In the genomic region with DNA sequence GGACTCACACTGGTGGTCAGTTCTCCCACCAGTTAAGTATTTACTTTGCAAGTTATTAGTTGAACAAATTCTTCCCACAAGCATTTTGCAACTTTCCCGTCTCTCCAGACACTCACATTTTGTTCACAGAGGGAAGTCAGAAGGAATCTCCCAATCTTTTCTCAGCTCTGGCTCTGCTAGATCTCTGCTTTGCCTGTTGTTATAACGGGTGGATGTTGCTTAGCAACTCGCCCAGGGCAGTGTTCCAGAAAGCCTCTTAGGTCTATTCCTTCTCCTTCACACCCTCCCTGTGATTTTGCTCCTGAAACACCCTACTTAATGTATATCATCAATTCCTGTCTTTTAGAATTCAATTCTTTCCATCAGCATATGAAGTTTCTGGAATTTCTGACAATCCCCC, we compare ENCODE assay signal across 13 mouse cellular contexts. TPM values are rescaled to one million over a fixed set of nuclear protein-coding genes. Genes with fewer than 3 reads are reported as not detected.
A peak's percentile ranks its signal among the peaks of the same experiment; 100 is the strongest.
DNase-seq lines count a peak whose midpoint lies in the region; ATAC-seq and TF ChIP-seq lines count a peak whose summit lies in the region.
"Had no signal": no experiment of that assay in that cellular context is flagged by ENCODE, and none has a peak within 500 bp of the region (broad histone marks: within the 10 kb centered on the region; RNA-seq: fewer than 3 reads in every experiment).

No protein-coding gene starts in this region.

- H3K27me3 ChIP-seq in cerebellum, adult 2 months (ENCODE audit: control insufficient read depth, insufficient read depth, low read length): no peaks in the 10 kb centered on the region
- no peaks in the 10 kb centered on the region for H3K27me3 ChIP-seq in lung, postnatal 0 days (replicated peaks; ENCODE audit: insufficient read depth, low read length)
- H3K27me3 ChIP-seq in hindbrain, embryonic 13.5 days: no peaks in the 10 kb centered on the region

- TF ChIP-seq CTCF in cerebellum, adult 2 months (IDR thresholded peaks at IDR 0.05; ENCODE audit: borderline replicate concordance, insufficient read depth, low read depth, low read length): no peak
- TF ChIP-seq CTCF in lung, postnatal 0 days (IDR thresholded peaks at IDR 0.05): no peak
- TF ChIP-seq CTCF in lung, adult 2 months (IDR thresholded peaks at IDR 0.05; ENCODE audit: insufficient read depth, low read length): no peak
- TF ChIP-seq CTCF in left cerebral cortex, adult 2 months (IDR thresholded peaks at IDR 0.05): no peak

- no peak for ATAC-seq in lung, postnatal 0 days
- ATAC-seq in hindbrain, embryonic 13.5 days (ENCODE audit: low FRiP score): no peak
- ATAC-seq: hindbrain, embryonic 16.5 days had no signal

- H3K9ac ChIP-seq in lung, postnatal 0 days (replicated peaks; ENCODE audit: low read depth): no peak overlapping the region
- H3K9ac ChIP-seq in hindbrain, embryonic 13.5 days: no peak overlapping the region

- intact Hi-C loops in left cerebral cortex, adult 2 months (cut with DNase I): no loop called here

- DNase-seq in cerebellum, postnatal 14 days: peak; percentile 11 to 17
- no peak for DNase-seq in cerebellum, adult 2 months
- DNase-seq in lung, postnatal 0 days (ENCODE audit: low spot score): peak; percentile 44
- DNase-seq in lung, adult 2 months: no peak
- peak; percentile 60 to 66 for DNase-seq in left cerebral cortex, adult 2 months (ENCODE audit: extremely low spot score in 1 of 2, low spot score in 2 of 2)
- DNase-seq in right cerebral cortex, postnatal 36 days (ENCODE audit: low spot score in 2 of 2): peak; percentile 76 to 82
- DNase-seq in B cell, adult 2 months: no peak
- DNase-seq: cerebellum, postnatal 25 days had no signal

- H3K9me3 ChIP-seq in lung, postnatal 0 days (ENCODE audit: low read length): no peaks in the 10 kb centered on the region
- no peaks in the 10 kb centered on the region; the same call in 1 of the 2 replicates for H3K9me3 ChIP-seq in hindbrain, embryonic 13.5 days

- 23% methylated on average over 3 of the region's 3 CpGs for WGBS in cerebellum, adult 2 months
- 26% methylated on average over 3 of the region's 3 CpGs for WGBS in lung, postnatal 0 days
- WGBS in lung, adult 2 months: 36% methylated on average over 3 of the region's 3 CpGs
- 30% methylated on average over 3 of the region's 3 CpGs for WGBS in hindbrain, embryonic 13.5 days

- H3K4me1 ChIP-seq in cerebellum, adult 2 months (ENCODE audit: control insufficient read depth, insufficient read depth, low read length): no peaks in the 10 kb centered on the region
- no peaks in the 10 kb centered on the region for H3K4me1 ChIP-seq in lung, postnatal 0 days (ENCODE audit: insufficient read depth, low read depth, low read length)
- H3K4me1 ChIP-seq in lung, adult 2 months (ENCODE audit: control insufficient read depth, insufficient read depth, low read length): no peaks in the 10 kb centered on the region
- H3K4me1 ChIP-seq in hindbrain, embryonic 13.5 days (replicated peaks): no peaks in the 10 kb centered on the region

- H3K4me2 ChIP-seq in lung, postnatal 0 days (replicated peaks; ENCODE audit: low read depth, low read length): no peak overlapping the region
- no peak overlapping the region for H3K4me2 ChIP-seq in hindbrain, embryonic 13.5 days
- H3K4me2 ChIP-seq: liver, embryonic 11.5 days had no signal

- H3K27ac ChIP-seq in cerebellum, adult 2 months (ENCODE audit: insufficient read depth, low read length): no peak overlapping the region
- H3K27ac ChIP-seq in lung, postnatal 0 days (ENCODE audit: low read length): no peak overlapping the region
- 0 out of 2 replicates have a peak overlapping the region, but pooled peaks have one; percentile 44 for H3K27ac ChIP-seq in left cerebral cortex, adult 2 months
- H3K27ac ChIP-seq in hindbrain, embryonic 13.5 days: no peak overlapping the region

- no peak for TF ChIP-seq POLR2A in cerebellum, adult 2 months (IDR thresholded peaks at IDR 0.05; ENCODE audit: borderline replicate concordance, insufficient read depth, low read length)
- no peak for TF ChIP-seq POLR2A in lung, adult 2 months (IDR thresholded peaks at IDR 0.05; ENCODE audit: borderline replicate concordance, extremely low read depth, low read depth, low read length)

- H3K36me3 ChIP-seq in lung, postnatal 0 days (ENCODE audit: insufficient read depth, low read length): no peaks in the 10 kb centered on the region
- no peaks in the 10 kb centered on the region for H3K36me3 ChIP-seq in hindbrain, embryonic 13.5 days

- no peak overlapping the region for H3K4me3 ChIP-seq in cerebellum, adult 2 months (replicated peaks; ENCODE audit: insufficient read depth, low read depth, low read length)
- no peak overlapping the region for H3K4me3 ChIP-seq in lung, postnatal 0 days (ENCODE audit: low read depth, low read length)
- H3K4me3 ChIP-seq in lung, adult 2 months (replicated peaks; ENCODE audit: extremely low read depth, low read depth, low read length): no peak overlapping the region
- H3K4me3 ChIP-seq in left cerebral cortex, adult 2 months: no peak overlapping the region
- no peak overlapping the region for H3K4me3 ChIP-seq in hindbrain, embryonic 13.5 days

- TF ChIP-seq EP300 in lung, postnatal 0 days (IDR thresholded peaks at IDR 0.05): no peak

RNA-seq across cellular contexts. Expression of gene Cfap44, which starts 28.9 kb away (rescaled TPM):
- polyA plus RNA-seq in cerebellum, adult 2 months (2012; rRNA removed): 1.5 and 2.5 TPM in 2 replicates
- polyA plus RNA-seq in lung, postnatal 0 days (2015; fragmentation: Nextera tagmentation; extraction: Ambion mirVana): 4.7 and 6.8 TPM in 2 replicates
- polyA plus RNA-seq in lung, adult 2 months (2012; rRNA removed): 3.3 and 4.8 TPM in 2 replicates
- 1 to 10 TPM; 4.3 to 5.0 TPM for total RNA-seq in left cerebral cortex, adult 2 months (2021)
- 6.1 and 8.5 TPM in 2 replicates for polyA plus RNA-seq in hindbrain, embryonic 13.5 days (2015; fragmentation: Nextera tagmentation; extraction: Ambion mirVana)
- total RNA-seq: gastrocnemius, adult 18-20 months had no signal
- polyA plus RNA-seq: small intestine, adult 2 months had no signal

Comparison
In these comparisons a context has a peak if more than half of its experiments do, and no peak if none do; other contexts are left out.
1. DNase-seq: peak in cerebellum, postnatal 14 days (2 of 2), lung, postnatal 0 days (single experiment), left cerebral cortex, adult 2 months (2 of 2) and right cerebral cortex, postnatal 36 days (2 of 2); none in cerebellum, adult 2 months (0 of 2), lung, adult 2 months (single experiment) and B cell, adult 2 months (0 of 2).